Mouse (Mus musculus): ENCODE measurements at regions not wholly inside any gene's neighbourhood (a gene's known extent, or its start where the extent isn't known, plus 50 kb on each side); places are given as distances from the start of the nearest gene placed in this dataset.

DNA sequence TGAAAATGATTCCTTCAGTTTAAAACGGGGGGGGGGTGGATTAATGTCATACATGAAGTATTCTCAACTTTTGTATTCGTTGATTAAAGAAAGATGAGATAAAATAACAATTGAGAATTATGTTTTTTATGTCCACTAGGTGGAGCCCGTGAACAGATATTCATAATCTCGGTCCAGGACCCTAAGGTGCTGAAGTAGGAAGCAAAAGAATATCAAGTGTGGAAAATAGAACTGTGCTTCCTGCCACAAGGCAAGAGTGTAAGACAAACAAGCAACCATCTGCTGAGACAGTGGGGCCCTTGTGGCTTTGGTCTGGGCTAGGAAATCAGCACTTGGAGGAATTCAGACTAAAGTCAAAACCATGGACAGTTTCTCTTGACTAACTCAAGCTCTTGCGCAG lies 50.9 kb upstream of the Kap start:
- ATAC-seq (ENCODE audit: poor library complexity, severe bottlenecking) = peak; percentile 60

DNA sequence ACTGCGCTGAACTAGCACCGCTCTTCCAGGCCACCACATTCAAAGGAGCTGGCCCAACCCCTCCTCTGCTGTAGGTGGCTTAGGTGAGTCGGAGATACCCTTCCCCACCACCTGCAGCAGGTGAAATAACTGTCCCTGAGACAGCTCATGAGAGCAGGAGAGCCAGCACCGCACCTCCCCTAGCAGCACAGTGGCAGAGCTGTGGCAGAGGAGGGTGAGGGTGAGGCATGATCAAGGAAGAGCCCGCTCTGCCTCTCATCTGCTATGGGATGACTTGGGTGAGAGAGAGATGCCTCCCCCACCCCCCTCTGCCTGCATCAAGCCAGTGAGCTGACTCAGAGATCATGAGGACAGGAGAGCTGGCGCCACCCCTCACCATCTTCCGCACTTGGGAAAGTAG lies 81.1 kb upstream of the Kap start:
- no peak for ATAC-seq (ENCODE audit: poor library complexity, severe bottlenecking)

DNA sequence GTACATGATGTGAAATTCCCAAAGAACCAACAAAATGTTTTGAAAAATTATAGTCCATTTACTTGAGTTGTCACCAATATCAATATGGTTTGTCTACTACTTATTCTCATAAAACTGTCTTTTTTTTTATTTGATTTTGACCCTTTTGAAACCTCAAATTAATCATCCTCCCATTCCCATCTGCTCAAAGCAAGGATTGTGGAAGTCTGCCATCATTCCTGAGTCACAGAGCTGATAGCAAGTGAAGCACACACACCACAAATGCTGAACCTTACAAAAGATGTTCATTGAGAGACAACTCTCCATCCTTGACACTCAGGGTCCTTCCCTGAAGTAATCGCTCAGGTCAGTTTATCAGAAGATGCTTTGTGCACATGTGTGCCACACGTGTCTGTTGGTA lies 82.1 kb upstream of the Kap start:
- ATAC-seq (ENCODE audit: poor library complexity, severe bottlenecking) = no peak

DNA sequence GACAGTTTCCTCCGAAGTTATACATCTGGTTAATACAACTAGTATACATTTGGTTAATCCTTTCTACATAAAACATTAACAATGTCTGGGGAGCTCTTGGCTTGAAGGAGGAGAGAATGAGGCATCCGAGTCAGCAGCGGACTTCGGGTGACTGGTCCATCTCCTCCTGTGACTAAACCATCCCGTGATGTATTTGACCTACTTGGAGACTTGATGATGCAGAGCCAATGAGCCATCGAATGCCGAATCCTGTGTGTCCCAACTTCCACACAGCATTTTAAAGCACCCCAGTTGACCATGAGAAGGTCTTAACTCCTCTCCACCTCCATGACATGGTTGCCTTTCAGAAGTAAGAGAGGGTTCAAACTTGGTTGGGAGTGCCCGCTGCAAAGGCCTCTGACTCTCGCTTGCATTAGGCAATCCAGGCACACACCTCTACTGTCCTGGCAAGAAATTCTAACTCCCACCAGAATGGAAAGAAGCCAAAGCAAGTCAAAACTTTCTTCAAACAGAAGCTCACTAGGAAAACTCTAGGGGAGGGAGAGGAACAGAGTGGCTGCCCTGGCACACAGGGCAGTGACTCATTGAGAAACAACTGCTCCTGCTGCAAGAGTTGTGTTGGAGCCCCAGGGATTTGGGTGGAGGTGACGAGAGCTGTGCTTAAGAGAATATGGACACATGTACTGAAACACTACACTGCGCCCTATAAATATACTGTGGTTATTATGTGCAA lies 75.4 kb upstream of the Etv6 start:
- ATAC-seq (ENCODE audit: poor library complexity, severe bottlenecking) = peak; percentile 13; the same call in 1 of the 2 replicates

DNA sequence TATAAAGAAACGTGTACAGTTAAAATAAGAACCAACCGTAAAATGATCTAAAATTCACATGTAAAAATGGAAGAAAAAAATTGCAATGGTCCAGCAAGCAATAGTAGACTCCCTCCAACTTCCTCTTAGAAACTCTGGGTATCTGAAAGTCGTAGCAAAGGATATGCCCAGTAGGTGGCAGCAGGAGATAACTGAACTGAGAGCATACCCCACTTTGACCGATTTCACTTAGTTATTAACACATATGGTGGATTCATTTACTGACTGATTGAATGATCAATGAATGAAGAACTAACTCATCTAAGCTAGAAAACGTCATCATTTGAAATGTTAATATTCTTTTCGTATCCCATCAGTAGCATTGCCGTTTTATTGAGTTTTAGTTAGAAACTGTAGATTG lies 74.8 kb upstream of the Etv6 start:
- peak; percentile 99 for ATAC-seq (ENCODE audit: poor library complexity, severe bottlenecking)

DNA sequence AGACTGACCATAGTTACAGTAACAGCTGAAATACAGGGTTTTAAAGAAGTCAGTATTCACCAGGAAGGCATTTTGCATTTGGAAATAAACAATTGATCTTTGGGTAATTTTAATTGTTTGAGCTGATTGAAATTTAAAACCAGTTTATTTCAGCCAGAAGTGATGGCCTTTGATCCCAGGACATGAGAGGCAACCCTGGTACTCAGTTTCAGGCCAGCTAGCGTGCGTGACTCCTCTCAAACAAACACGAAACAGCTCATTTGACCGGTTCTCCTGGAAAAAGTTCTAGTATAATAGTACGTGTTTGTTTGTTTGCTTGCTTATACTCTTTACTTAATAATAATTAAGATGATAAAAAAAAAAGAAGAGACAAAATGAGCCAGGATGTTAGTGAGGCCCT lies 72.9 kb upstream of the Etv6 start:
- ATAC-seq (ENCODE audit: poor library complexity, severe bottlenecking) = no peak

DNA sequence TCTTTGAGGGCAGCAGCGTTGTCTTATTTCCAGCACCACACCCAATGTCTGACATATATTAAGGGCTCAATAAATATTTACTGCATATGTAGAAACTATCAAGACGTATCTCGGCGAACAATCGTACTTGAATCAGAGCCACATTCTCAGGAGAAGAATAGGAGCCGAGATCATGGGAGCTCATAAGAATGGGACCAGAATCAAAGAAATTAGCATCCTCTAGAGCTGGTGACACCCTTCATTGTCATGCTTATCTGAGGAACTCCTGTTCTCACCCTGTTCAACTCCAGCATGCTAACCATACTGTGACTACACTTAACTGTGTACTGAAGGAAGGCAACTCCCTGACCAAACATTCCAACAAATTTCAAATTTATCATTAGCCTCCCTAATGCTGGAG lies 72.2 kb upstream of the Etv6 start:
- no peak for ATAC-seq (ENCODE audit: poor library complexity, severe bottlenecking)

DNA sequence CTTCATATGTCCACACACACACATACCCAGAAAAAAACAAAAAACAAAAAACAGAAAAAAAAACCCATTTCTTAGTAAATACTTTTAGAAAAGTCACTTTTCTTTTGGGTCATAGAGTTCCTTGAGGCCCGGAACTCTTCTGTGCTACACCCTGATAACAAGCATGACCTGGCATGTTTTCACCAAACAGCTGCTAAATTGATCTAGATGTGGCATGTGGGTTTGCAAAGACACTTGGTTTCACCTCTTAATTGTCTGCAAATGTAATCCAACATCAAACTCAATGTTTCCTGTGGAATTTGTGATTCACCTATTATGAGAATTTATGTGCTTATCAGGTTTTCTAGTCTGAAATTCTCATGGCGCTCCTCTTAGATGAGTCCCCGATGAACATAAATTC lies 68.2 kb upstream of the Etv6 start:
- no peak for ATAC-seq (ENCODE audit: poor library complexity, severe bottlenecking)

DNA sequence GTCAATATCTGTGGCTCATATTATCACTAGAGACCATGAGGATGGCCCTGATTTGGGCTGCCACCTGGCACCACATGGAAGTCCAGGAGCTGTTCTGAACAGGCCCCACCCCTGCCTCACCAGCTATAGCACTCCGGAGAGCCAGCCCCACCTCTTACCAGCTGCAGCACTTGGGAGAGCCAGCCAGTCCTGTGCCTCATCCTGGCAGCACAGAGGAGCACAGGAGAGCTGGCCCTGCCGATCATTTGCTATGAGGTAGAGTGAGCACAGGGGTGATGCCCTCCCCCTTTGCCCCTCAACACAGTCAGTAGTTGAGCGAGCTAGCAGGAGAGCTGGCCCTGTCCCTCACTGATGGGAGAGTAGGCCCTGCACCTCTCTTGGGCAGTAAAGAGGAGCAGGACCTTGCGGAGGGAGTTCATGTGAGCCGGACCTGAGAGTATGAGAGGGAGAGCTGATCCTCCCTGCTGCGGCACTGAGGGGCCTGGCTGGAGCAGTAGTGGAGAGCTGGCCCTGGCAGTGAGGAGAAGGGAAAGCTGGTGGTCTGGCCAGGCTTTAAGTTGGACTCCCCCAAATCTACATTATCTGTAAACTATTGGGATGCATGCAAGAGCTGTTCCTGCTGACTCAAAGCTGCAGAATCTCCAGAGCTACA lies 63.3 kb upstream of the Etv6 start:
- no peak for ATAC-seq (ENCODE audit: poor library complexity, severe bottlenecking)

DNA sequence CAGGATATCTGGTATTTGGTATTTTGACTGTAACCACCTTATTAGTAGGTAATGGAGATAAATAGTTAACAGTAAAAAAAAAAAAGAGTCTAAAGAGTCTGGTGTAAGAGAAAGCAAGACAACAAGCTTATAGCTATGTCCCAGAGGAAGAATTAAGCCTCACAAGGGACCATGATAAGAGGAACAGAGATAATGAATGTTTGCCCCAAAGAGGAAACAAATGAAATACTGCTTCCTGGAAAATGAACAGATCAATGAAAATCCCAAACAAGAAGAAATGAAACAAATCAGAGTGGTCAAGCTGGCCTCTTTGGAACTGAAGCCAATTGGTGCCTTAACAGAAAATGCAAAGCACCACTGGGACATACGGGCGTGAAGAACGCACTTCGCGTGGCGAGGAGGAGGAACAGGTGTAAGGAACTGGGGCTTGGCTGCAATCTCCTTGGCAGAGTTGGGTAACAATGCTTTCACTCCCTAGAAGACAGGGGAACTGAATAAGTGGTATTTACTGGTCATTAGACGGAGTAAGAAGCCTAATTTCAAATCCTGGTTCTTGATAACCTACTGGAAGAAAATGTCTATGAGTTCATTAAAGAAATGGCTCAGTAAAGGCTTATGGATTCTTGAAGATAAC lies 62.2 kb upstream of the Etv6 start:
- ATAC-seq (ENCODE audit: poor library complexity, severe bottlenecking) = peak; percentile 86

DNA sequence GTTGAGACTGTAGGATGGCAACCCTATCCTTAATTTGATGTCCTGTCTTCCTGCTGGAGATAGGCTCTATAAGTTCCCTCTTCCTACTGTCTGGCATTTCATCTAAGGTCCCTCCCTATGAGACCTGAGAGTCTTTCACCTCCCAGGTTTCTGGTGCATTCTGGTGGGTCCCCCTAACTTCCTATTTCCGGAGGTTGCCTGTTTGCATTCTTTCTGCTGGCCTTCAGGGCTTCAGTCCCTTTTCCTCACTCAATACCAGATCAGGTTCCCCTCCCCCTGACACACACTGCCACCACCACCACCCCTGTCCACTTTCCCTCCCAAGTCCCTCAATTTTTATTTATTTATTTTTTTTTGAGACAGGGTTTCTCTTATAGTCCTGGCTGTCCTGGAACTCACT lies 59.5 kb upstream of the Etv6 start:
- no peak for ATAC-seq (ENCODE audit: poor library complexity, severe bottlenecking)

DNA sequence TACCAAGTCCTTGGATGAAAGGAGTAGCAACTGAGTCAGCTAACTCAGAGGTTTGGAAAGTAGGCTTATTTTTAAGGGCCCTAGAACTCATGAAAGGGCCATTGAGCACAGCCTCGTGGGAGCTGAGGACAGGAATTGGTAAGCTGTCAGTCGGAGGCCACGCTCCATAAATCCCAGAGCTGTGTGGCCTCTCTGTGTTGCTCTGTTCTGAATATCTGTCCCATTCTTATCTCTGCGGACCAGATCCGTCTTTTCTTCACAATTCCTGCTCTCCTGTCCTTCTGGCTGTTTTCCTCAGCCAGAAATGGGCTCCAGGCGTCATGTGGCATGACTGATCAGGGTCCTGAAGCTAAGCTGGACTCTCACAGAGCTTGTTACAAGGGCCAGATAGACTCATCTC lies 58.6 kb upstream of the Etv6 start:
- ATAC-seq (ENCODE audit: poor library complexity, severe bottlenecking) = no peak

DNA sequence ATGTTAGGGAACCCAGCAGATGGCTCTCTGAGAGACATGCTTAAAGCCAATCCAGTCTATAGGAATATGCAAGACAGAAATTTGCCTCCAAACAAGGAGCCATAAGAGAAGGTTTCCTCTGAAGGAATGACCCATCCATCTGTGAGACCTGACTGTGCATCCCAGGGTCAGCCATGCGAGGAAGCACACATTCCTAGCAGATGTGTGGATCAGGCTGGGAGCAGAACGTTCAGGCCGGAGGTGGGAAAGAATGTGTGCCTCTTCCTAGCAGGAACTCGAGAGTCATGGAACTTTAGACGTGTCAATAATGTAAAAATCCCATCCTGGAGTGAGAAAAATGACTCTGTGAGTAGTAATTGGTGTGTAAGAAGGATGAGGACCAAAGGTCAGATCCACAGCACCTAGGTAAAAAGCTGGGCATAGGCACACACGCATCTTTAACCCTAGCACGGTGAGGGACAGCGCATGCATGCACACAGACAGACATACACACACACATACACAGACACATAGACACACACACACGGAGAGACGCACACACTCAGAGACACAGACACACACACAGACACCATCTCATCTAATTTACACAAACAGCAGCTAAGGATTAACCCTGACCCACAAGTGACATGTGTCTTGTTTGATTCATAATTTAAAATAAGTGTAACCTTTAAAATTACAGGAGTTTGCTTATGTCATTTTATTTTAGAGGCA lies 51.5 kb upstream of the Etv6 start:
- no peak for ATAC-seq (ENCODE audit: poor library complexity, severe bottlenecking)

DNA sequence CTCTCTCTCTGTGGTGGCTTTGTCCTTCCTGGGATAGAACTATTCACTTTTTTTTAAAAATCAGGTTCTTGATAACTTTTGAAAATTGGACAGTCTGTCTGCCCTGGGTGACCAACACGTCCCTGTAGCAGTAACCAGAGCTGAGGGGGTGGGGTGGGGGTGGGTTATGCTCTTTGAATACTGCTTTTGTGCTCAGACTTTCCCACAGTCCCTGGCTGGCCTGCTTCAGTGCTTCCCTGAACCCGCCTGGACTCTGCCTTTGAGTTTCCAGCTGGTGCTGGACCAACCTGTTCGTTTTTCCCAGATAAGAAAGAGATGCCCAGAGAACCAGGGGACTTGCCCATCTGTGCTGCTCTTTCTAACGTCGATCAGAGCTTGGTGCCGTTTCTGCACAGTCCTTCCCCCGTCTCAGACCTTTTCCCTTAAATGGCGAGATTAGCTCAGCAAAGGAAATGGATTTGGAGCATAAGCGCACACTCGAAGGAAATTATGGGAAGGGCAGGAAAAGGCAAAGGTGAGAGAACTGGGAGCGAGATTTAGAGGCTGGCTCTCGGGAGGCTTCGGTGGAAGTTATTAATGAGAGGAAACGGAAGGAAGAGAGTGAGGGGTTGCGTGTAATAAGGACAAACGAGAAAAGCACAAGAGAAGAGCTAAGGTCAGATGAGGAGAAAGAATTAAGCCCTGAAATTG lies 50.7 kb upstream of the Etv6 start:
- ATAC-seq (ENCODE audit: poor library complexity, severe bottlenecking) = no peak
